Mouse (Mus musculus) mouse embryonic stem cell (cell line): ENCODE data around the gene Aire.
"Not testable (repeated sequence)": the region's sequence is repeated elsewhere in the genome, so short reads cannot be mapped to it uniquely, and the experiment has no call there.

Experiments used
- in situ Hi-C, 2 experiments: fragments of 300-500 bp; cut with MboI; formaldehyde crosslinking; loops; 1 replicate in 1 of 2; 3 replicates in 1 of 2; pipeline ENCODE4 v1.14.3; 2019 to 2020; ENCODE audit warnings: low sequenced_read_pairs in 2 of 2, low pct_unique_long_range_greater_than_20kb in 1 of 2, mixed read lengths in 1 of 2; ENCODE audit not compliant: unreplicated experiment in 1 of 2

The Aire gene

DNA sequence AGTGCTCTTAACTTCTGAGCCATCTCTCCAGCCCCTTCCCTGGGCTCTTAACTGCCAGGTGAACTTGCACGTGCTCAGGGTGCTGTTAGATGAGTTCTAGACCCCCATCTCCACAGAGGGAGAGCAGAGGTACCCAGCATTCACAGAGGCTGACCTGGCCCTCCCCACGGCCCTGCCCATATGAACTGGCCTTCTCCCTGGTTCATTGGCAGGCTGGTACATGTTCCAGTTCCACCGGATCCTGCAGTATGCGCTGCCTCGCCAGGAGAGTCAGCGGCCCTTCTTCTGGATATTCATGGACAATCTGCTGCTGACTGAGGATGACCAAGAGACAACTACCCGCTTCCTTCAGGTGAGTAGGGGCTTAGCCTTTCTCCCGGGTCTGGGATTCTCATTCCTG is 13.6 kb upstream of the Aire start:
- in situ Hi-C loops, result no loop called here

DNA sequence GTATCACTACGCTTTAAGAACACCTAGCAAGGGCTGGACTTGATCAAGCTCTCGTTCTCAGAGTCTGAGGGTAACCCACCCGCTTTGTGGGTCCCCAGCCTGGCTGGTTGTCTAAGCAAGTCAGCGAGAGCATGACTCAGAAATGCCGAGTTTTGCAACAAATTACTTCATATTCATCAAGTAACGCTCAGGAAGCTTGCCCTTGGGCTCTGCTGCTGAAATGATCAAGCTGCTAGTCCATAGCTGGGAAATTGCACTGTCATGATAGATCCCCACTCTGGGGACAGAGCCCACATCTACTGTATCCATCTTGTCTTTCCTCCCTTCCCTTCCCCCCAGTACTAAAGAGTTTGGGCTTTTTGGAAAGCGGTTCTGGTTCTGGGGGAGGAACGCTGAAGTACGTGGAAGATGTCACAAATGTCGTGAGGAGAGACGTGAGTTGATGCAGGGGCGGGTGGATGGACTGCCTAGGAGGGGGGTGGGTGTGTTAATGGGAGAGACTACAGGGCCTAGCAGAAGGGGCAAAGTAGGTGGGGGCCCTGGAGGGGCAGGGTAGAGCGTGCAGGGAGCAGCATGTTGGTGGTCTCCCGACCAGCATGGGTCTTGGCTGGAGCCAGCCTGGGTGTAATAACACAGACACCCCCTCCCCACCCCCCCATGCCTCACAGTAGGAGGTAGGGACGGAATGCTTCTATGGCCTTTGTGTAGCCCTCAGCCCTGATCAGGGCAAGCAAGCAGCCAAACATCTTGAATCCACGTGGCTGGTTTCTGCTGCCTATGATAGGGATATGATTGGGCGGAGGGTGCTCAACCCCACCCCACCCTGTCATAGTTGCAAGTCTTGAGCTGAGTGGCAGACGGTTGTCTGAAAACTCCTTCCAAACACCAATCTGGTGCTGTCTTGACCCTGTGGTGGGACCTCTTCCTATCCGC is 11.5 kb upstream of the Aire start:
- in situ Hi-C loops, result no loop called here

DNA sequence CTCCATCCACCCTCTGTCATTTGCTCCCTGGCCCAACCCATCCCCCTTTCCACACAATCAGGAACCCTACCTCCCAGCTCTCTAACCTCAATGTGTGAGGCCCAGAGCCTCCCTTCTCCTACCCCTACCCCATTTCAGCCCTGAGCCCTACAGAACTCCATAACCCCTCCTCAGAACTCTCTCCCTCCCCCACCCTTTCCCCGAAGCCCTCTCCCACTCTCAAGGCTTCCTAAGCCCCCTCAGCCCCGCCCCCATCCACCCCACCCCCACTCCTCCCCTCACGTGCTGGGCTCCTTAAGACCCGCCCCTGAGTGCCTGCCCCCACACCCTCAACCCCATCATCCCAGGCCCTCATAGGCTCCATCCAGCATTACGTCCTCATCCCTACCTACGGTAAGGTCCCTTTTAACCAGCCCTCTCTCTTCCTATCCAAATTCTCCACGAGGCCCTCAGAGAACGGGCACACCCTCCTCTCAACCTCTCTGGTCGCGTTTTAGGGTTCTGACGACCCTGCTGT is 6.2 kb upstream of the Aire start:
- in situ Hi-C loops, result no loop called here

DNA sequence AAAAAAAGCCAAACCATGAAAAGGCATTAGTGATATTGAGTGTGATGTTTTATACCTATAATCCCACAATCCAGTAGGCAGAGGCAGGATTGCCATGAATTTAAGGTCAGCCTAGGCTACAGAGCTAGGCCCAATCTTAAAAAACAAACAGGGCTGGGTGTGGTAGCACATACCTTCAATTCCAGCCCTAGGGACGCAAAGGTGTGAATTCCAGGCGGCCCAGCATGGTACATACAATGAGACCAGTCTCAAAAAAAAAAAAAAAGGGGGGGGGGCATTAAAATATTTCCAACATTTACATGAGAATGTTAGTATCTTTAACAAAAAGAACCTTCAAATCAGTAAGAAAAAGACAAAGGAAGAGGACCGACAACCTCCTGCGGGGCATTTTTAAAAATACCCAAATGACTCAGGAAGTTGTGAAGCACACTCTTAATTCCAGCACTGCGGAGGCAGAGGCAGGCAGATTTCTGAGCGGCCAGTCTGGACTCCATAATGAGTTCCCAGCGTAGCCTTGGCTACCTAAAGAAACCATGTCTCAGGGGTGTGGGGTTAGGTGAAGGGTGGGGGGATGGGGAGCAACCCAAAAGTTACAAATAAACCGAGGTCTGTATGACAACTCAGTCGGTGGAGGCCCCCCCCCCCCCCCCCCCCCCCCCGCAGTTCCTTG is 4.8 kb upstream of the Aire start:
- in situ Hi-C loops, result no loop called here

DNA sequence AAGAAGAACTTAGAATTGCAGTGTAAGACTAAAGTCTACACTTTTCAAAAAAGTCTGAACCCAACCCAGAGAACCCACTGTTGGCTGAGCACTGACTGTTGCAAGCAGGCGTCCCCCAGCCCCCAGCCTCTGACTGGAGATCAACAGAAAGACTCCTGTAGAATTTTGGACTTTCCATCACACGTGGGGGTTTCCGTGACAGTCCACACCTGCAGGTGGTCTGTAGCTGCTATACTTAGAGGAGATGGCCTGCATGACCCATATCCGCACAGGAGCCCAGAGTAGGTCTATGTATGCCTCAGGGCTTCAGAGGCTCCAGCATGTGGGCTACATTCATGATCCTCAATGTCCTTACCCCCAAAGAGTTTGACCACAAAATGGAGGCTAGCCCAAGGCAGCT is 3.0 kb upstream of the Aire start:
- in situ Hi-C loops, result no loop called here

DNA sequence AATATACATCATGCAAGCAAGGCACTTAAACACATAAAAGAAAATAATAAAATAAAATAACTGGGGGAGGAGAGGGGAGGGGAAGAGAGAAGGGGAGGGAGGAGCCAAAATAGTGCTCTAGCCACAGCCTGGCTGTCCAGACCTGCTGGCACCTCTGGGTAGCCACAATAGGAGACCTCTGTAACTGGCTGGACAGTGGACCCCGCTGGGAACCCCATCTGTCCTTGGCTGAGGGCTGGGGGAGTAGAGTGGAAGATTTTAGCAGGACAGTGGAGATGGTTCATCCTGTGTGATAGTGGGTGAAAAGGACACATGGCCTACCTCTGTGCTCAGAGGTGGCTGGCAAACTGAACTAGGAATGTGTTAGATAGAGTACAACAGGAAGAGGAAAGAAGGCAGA is 1.1 kb upstream of the Aire start:
- in situ Hi-C loops, result no loop called here

DNA sequence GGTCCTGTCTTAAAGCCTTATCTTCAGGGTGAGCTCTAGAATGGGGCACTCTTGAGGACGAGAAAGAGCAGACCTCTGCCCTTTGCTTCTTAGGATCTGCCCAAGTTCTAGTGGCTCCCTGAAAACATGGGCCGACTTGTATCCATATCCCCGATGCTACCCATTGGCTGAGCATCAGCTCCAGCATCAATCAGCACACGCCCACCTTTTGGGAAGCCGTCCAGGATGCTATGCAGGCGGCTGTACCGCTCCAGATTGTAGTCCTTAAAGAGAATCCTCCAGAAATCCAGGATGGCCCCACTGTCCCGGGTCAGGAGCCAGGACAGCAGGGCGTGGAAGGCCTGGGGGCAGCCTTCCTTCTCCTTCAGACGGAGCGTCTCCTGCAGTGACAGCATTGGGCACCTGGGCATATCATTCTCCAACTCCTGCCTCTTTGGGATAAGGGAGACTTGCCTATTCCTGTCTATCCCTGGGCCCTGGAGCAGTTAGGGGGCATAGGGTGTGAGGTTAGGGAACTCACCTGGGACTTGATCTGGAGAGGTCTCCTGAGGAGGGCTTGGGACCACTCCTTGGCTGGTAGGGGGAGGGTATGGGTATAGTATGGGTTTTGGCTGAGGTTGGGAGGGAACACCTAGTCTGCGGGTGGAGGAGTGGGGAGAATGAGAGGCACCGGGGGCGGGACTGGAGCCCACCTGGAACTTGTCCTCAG is 559 bp downstream of the Aire start:
- in situ Hi-C loops, result no loop called here

DNA sequence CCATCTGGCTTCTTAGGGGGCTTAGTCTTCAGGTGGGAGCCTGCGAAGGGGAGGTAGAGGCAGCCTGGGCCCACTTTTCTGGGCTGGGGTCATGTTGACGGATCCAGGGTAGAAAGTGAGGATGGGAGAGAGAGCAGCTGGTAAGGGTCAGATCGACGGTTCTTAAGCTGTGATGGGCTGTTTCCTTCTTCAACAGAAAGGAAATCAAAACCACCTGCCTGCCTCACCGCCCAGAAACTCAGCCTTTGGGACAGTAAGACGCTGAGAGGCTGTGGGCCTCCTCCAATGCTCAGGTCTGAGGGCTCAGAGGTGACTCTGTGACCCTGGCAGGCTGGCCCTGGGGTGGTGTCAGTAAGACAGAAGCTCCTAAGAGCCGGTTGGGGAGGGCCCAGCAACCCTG is 1.3 kb downstream of the Aire start:
- in situ Hi-C loops, result no loop called here

DNA sequence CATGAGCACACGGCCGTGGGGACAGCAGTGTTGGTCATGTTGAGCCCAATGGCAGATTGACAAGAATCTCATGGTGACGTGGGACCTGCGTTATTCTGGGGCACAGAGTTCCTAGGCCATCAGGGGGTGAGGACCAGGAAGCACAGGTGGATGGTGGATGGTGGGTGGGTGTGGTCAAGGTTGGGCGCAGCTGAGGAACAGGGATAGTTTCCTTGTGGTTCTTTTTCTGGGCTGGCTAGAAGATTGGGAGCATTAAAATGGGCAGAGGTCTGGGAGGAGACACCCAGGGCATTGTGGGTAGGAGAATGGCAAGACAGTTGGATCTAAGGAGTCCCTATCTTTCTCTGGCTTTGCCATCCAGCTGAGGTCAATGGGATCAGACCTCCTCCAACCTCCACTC is 1.8 kb downstream of the Aire start, which contains the start of gene Dnmt3l:
TSS of gene Dnmt3l (plus strand) at position 301 of the 400 bp plus-strand sequence.
- in situ Hi-C loops, result no loop called here

DNA sequence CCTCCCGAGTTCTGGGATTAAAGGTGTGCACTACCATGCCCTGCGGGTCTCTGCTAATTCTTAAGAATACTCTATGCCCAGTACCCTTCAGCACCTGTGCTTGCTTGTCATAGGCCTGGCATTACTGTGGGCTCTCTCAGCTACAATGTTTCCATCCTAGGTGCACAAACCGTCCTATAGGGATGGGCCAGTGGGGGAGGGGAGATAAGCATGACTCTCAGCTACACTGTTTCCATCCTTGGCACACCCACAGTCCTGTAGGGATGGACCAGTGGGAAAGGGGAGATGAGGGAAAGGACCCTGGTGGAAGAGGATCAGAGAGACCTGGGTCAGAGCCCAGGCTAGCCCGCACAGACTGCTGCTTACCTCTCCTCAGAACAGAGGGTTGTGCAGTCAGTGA is 6.3 kb downstream of the Aire start:
- in situ Hi-C loops, result no loop called here

DNA sequence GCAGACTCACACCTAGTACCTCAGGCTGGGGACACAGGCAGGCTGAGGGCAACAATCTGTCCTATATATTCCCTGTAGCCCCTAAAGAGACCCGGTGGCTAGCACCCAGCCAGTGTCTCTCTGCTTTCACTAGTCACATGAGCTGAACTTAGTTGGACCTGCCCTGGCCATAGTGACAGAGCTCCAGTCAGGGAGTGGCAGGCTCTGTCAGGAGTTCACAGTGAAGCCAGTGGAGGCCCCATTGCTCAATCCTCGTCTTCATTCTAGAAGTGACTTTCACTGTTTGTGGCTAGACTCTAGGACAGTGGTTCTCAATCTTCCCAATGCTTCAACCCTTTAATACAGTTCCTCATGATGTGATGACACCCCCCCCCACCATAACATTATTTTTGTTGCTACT is 11.4 kb downstream of the Aire start:
- in situ Hi-C loops, result loop anchor here in 1 of 2 experiments (5.0 kb wide), 1 partner anchor 130 kb away; no protein-coding TSS in a partner anchor

DNA sequence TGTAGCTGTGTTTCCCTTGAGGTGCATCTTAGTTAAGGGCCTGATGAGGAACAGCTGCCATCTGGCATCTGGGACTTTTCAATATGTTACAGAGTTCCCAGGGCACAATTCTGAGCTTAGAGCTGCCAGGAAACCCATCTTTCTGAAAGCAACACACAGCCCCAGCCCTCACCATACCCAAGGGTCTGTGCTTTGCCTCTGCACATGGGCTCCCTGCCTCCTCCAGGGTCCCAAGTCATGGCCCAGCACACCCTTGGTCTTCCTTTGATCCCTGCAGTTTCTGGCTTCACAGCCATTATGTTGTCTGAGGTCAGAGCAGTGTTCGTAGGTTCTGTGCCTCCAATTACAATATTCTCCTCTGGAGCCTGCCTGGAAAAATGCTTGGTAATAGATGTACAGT is 14.3 kb downstream of the Aire start:
- in situ Hi-C loops, result no loop called here

DNA sequence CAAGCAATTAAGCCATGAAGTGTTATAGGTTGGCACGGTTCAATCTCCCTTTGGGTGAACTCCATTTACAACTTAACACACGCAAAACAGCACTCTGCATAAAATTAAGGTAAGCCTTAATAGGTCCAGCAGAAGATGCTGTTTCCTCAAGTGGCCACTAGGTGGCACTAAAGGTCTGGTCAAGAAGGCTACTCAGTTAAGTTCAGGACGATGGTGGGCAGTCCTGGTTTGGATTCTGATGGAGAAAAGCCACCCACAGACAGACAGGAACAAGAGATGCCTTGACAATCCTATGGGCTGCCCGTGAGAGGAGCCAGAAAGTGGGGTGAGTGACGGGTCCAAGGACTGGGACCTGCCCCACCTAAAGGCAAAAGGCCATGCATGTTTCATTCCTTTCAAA is 15.3 kb downstream of the Aire start:
- in situ Hi-C loops, result no loop called here

DNA sequence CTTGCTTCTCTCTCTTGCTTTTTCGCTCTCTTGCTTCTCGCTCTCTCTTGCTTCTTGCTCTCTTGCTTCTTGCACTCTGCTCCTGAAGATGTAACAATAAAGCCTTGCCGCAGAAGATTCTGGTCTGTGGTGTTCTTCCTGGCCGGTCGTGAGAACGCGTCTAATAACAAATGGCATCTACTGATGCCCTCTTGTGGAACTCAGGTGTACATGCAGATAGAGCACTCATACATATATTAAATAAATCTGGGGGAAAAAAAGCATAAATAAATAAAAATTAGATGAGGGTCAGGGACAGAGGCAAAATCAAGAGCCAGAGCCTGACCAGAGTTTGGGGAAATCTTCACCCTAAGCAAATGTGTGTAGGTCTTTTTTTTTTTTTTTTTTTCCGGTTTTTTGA is 18.0 kb downstream of the Aire start:
- in situ Hi-C loops, result not testable (repeated sequence)

DNA sequence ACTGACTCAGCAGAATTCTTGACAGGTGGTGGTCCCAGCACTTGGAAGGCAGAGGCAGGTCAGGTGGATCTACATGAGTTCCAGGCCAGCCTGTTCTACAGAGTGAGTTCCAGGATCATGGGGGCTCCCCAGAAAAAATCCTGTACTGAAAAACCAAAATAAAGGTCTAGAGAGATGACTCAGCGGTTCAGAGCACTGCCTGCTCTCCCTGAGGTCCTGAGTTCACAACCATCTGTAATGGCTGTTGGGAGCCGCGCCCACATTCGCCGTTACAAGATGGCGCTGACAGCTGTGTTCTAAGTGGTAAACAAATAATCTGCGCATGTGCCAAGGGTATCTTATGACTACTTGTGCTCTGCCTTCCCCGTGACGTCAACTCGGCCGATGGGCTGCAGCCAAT is 23.4 kb downstream of the Aire start:
- in situ Hi-C loops, result loop anchor here in 1 of 2 experiments (10.0 kb wide), 1 partner anchor 145 kb away; the partner anchor contains the start of gene D10Jhu81e

DNA sequence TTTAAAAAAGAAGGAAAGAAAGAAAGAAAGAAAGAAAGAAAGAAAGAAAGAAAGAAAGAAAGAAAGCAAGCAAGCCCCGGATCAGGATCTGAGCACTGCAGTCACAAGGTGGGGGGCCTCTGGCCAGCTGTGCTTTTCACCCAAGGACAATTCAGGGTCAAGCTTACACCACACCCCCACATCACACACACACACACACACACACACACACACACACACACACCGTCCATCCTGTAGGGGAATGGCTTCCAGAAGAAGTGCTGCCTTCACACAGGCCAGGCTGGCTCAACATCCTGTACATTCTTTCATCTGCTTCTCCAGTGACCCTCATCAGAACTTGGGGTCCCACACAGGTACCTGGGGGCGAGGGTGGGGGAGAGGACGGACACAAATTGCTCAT is 24.1 kb downstream of the Aire start:
- in situ Hi-C loops, result loop anchor here in 1 of 2 experiments (10.0 kb wide), 1 partner anchor 146 kb away; the partner anchor contains the start of gene D10Jhu81e

DNA sequence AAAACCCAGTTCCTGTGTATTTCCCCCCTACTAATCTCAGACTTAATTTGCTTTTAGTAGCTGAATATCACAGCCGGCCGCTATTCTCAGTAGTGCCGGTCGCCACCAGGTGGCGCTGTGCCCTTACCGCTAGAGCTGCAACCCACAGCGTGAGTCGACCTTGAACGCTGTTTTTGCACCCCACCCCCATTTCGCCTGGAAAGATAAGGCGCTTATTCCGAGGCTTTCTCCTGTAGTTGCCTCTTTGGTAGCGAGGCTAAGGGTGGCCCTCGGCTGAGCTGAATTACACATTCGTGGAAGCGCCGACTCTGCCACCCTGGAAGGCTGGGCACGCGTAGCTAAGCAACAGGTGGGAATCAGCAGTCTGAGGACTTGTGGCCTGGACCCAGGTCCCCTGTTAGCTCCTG is 24.6 kb downstream of the Aire start:
- in situ Hi-C loops, result loop anchor here in 1 of 2 experiments (10.0 kb wide), 1 partner anchor 146 kb away; the partner anchor contains the start of gene D10Jhu81e

DNA sequence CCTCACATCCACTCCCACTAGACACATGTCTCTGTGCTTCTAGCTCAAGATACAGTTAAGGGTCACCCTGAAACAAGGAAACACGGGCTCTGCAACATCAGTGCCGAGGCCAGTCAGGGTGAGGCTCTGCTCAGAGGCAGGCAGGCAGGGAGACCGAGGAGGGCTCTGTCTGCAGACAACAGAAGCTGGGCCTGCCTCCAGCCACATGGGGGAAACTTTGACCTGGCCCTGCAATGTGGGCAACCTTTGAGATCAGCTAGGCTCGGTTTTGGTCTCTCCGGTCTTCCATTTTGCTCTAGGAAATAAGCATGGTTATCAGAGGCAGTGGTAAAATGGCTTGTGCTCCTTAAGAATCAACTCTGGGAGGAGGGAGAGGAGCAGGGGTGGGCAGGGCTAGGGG is 27.0 kb downstream of the Aire start:
- in situ Hi-C loops, result loop anchor here in 1 of 2 experiments (10.0 kb wide), 1 partner anchor 148 kb away; the partner anchor contains the start of gene D10Jhu81e
